Mouse (Mus musculus): ENCODE measurements around the gene Deaf1.

The Deaf1 gene

GRCm38 (mm10) chr7:141339215-141339920, 11.9 kb upstream of the Deaf1 start:
- DNase-seq (ENCODE audit: low read depth, low spot score), result no peak

- DNase-seq (ENCODE audit: low read depth, low spot score), result peak; percentile 10
These were observed 11.2 kb upstream of the Deaf1 start, which contains the start of gene Eps8l2 for GRCm38 (mm10) chr7:141338576-141339131. Gene Eps8l2, plus strand, starts transcription at chr7:141338880.

- no peak for DNase-seq (ENCODE audit: low read depth, low spot score)
These were observed 10.4 kb upstream of the Deaf1 start for GRCm38 (mm10) chr7:141337716-141338416.

- DNase-seq (ENCODE audit: low read depth, low spot score), result no peak
These were observed 8.8 kb upstream of the Deaf1 start for GRCm38 (mm10) chr7:141336296-141336695.

GRCm38 (mm10) chr7:141335682-141336081, 8.2 kb upstream of the Deaf1 start:
- no peak for DNase-seq (ENCODE audit: low read depth, low spot score)

- no peak for DNase-seq (ENCODE audit: low read depth, low spot score)
These were observed 7.6 kb upstream of the Deaf1 start for GRCm38 (mm10) chr7:141335044-141335579.

GRCm38 (mm10) chr7:141331990-141332389, 4.5 kb upstream of the Deaf1 start:
- no peak for DNase-seq (ENCODE audit: low read depth, low spot score)

GRCm38 (mm10) chr7:141330706-141331105, 3.2 kb upstream of the Deaf1 start:
- no peak for DNase-seq (ENCODE audit: low read depth, low spot score)

GRCm38 (mm10) chr7:141328373-141328990, 992 bp upstream of the Deaf1 start:
- DNase-seq (ENCODE audit: low read depth, low spot score), result no peak

- DNase-seq (ENCODE audit: low read depth, low spot score), result peak; percentile 31
These were observed 694 bp downstream of the Deaf1 start for GRCm38 (mm10) chr7:141326546-141327446.

- no peak for DNase-seq (ENCODE audit: low read depth, low spot score)
These were observed 2.8 kb downstream of the Deaf1 start for GRCm38 (mm10) chr7:141324686-141325085.

- DNase-seq (ENCODE audit: low read depth, low spot score), result no peak
These were observed 8.0 kb downstream of the Deaf1 start for GRCm38 (mm10) chr7:141319446-141319845.

- no peak for DNase-seq (ENCODE audit: low read depth, low spot score)
These were observed 9.8 kb downstream of the Deaf1 start for GRCm38 (mm10) chr7:141317619-141318132.

- DNase-seq (ENCODE audit: low read depth, low spot score), result no peak
These were observed 11.5 kb downstream of the Deaf1 start for GRCm38 (mm10) chr7:141315974-141316373.

GRCm38 (mm10) chr7:141315076-141315475, 12.4 kb downstream of the Deaf1 start:
- DNase-seq (ENCODE audit: low read depth, low spot score), result no peak

GRCm38 (mm10) chr7:141314416-141314815, 13.1 kb downstream of the Deaf1 start:
- no peak for DNase-seq (ENCODE audit: low read depth, low spot score)

GRCm38 (mm10) chr7:141304537-141304936, 23.0 kb downstream of the Deaf1 start:
- no peak for DNase-seq (ENCODE audit: low read depth, low spot score)

- no peak for DNase-seq (ENCODE audit: low read depth, low spot score)
These were observed 24.7 kb downstream of the Deaf1 start for GRCm38 (mm10) chr7:141302702-141303268.

GRCm38 (mm10) chr7:141301386-141301785, 26.1 kb downstream of the Deaf1 start:
- DNase-seq (ENCODE audit: low read depth, low spot score), result no peak

GRCm38 (mm10) chr7:141299175-141299574, 28.3 kb downstream of the Deaf1 start:
- DNase-seq (ENCODE audit: low read depth, low spot score), result no peak

Data from forelimb bud, embryonic 11.5 days (tissue).